Mouse (Mus musculus) liver, adult 2 months (tissue): Measurements from ENCODE around the gene Klhl22. TPM values are rescaled to one million over a fixed set of nuclear protein-coding genes. Genes with fewer than 3 reads are reported as not detected.
"Not testable (repeated sequence)": the region's sequence is repeated elsewhere in the genome, so short reads cannot be mapped to it uniquely, and the experiment has no call there.

Experiments used
- DNase-seq: peaks from one replicate; pipeline ENCODE4 v3.0.0-alpha.2; 2011; ENCODE audit warnings: low read depth, low spot score; ENCODE audit errors: extremely low read depth
- H3K27ac ChIP-seq: fragments of 200-500 bp; replicated peaks from 2 replicates; pipeline ENCODE4 v1.5.1; 2012; ENCODE audit warnings: low read depth, mild to moderate bottlenecking, control low read depth, inconsistent platforms, low read length; ENCODE audit not compliant: insufficient read depth
- H3K27me3 ChIP-seq: fragments of 200-500 bp; 2 replicates; pipeline ENCODE4 v1.6.1; 2012; ENCODE audit warnings: mild to moderate bottlenecking, moderate library complexity, low read length, inconsistent platforms; ENCODE audit not compliant: control insufficient read depth, insufficient read depth
- H3K36me3 ChIP-seq: fragments of 200-500 bp; 2 replicates; pipeline ENCODE4 v1.6.1; 2012; ENCODE audit warnings: low read length, inconsistent platforms; ENCODE audit not compliant: control insufficient read depth, insufficient read depth
- H3K4me1 ChIP-seq: fragments of 200-500 bp; 2 replicates; pipeline ENCODE4 v1.6.1; 2011; ENCODE audit warnings: low read length; ENCODE audit not compliant: control insufficient read depth, insufficient read depth
- H3K4me3 ChIP-seq: fragments of 200-500 bp; 2 replicates; pipeline ENCODE4 v1.5.1; 2011; ENCODE audit warnings: low read depth, mild to moderate bottlenecking, control low read depth, low read length, moderate library complexity; ENCODE audit not compliant: insufficient read depth
- H3K79me2 ChIP-seq: fragments of 200-500 bp; 2 replicates; pipeline ENCODE4 v1.6.1; 2012; ENCODE audit warnings: inconsistent platforms, mild to moderate bottlenecking, low read length, moderate library complexity; ENCODE audit not compliant: control insufficient read depth, insufficient read depth
- H3K9ac ChIP-seq: fragments of 200-500 bp; 2 replicates; pipeline ENCODE4 v1.6.1; 2012; ENCODE audit warnings: low read depth, mild to moderate bottlenecking, control low read depth, inconsistent platforms, low read length
- CTCF ChIP-seq: fragments of 200-500 bp; IDR thresholded peaks from 2 replicates; pipeline ENCODE4 v1.5.1; 2011; ENCODE audit warnings: low read depth, low read length, control low read depth
- POLR2A ChIP-seq: fragments of 200-500 bp; IDR thresholded peaks from 2 replicates; pipeline ENCODE4 v1.6.1; 2011; ENCODE audit warnings: low read length, control low read depth; ENCODE audit not compliant: insufficient read depth; ENCODE audit errors: extremely low read depth
- WGBS: fragments of 180-500 bp; shearing (Covaris S2); methylation state at CpG from one replicate; pipeline ENCODE4 v1.1.7; 2018; 5-methylcytosine and 5-hydroxymethylcytosine counted together
- polyA plus RNA-seq: library from polyadenylated mRNA; depleted of rRNA; stranded (reverse); fragments of >200 nt; gene quantifications from 2 replicates; pipeline ENCODE4 v1.2.3, GENCODE M21; 2012
- total RNA-seq: library from RNA; depleted of rRNA; stranded (reverse); fragments of >200 nt; gene quantifications from 2 replicates; pipeline ENCODE4 v1.2.3, GENCODE M21; 2014

The Klhl22 gene
- total and polyA plus RNA-seq, 2 experiments = 10.2 to 28.2 TPM

DNA sequence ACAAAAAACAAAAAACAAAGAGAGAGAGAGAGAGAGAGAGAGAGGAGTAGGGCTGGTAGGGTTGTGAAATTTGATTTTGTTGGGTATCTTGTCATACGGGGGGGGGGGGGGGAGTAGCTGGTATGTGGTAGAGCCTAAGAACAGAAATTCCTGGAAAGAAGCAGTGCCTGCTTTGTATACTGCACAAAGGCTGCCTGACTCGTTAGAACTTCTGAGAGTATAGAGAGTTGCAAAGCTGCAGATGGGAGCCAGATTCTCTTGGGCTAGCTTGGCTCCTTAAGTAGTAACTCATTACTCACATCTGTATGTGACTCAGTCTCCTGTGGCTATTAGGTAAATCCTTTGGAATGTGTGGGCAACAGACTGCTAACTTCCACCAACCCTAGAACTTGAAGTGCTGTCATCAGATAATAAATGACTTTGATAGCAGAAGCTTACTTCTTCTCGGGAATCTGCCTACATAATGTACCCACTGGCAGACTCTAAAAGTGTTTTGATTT lies 26.5 kb upstream of the Klhl22 start, which contains the start of gene Med15:
Gene Med15 (minus strand): TSS at position 51 of the 500 bp plus-strand sequence.
- WGBS = 63% methylated on average over 3 of the region's 3 CpGs
- H3K27me3 ChIP-seq = 0 out of 2 replicates have a peak, but pooled peaks cover 3% of the 10 kb centered on the region
- H3K79me2 ChIP-seq = no peaks in the 10 kb centered on the region
- H3K9ac ChIP-seq = no peak within 1 kb of the TSS
- DNase-seq = no peak
- no peaks in the 10 kb centered on the region for H3K36me3 ChIP-seq
- H3K27ac ChIP-seq = no peak within 1 kb of the TSS
- H3K4me3 ChIP-seq = no peak within 1 kb of the TSS
- TF ChIP-seq POLR2A (no peak), CTCF (no peak)
- no peaks in the 10 kb centered on the region for H3K4me1 ChIP-seq

DNA sequence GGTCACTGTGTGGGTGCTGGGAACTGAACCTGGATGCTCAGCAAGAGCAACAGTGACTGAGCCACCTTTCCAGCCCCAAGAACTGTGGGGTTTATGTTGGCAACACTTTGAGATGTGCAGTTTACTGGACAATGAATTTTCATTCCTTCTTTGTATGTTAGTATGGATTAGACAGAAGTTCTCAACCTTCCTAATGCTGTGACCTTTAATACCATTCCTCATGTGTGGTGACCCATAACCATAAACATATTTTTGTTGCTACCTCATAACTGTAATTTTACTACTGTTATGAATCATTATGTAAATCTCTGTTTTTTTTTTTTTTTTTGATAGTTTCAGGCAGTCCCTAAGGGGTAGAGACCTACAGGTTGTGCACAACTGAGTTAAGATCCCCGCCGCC lies 25.8 kb upstream of the Klhl22 start:
- Histone ChIP-seq H3K4me3 (no peak overlapping the region), H3K4me1 (no peaks in the 10 kb centered on the region), H3K9ac (no peak overlapping the region), H3K27ac (no peak overlapping the region), H3K79me2 (no peaks in the 10 kb centered on the region), H3K36me3 (no peaks in the 10 kb centered on the region), H3K27me3 (0 out of 2 replicates have a peak, but pooled peaks cover 3% of the 10 kb centered on the region)
- DNase-seq = no peak
- 75% methylated on average over 2 of the region's 2 CpGs for WGBS
- TF ChIP-seq CTCF = no peak

DNA sequence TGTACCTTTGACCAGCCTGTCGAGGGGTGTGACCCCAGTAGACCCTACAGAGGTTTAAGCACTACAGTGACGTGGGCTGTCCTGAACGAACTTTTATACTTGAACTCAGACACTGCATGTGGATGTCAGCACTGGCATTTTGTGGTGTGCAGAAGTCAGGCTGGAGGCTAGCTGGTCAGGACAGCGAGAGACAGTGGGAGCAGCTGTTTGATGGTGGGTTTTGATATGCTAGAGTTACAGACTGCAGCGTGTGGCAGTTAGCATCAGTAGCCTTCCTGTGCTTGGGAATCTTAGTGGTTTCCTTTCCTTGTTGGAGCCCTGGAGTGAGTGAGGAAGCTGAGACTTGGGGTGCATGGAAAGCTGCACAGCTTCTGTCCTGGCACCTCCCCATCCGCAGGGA lies 24.5 kb upstream of the Klhl22 start:
- WGBS = 86% methylated on average over 6 of the region's 6 CpGs
- not testable (repeated sequence) for H3K9ac ChIP-seq, H3K79me2 ChIP-seq, H3K4me1 ChIP-seq, DNase-seq, H3K27me3 ChIP-seq, H3K36me3 ChIP-seq, H3K4me3 ChIP-seq, H3K27ac ChIP-seq

DNA sequence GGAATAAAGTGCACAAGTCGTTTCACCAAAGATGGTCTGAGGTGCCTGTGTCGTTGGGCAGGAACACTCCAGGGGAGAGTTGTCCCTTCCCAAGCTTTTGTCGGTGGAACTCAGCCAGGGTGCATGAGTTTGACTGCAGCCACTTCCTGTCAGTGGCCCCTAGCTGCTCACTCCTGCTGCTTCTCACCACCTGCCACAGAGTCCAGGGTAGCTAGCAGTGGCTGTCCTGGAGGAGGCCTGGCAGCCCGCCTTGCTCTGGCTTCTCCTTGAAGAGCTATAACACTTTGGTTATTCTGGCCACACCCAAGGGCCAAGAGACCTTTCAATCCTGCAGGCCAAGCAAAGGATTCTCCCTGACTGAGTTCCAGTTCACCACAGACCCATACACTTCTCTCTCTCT lies 23.3 kb upstream of the Klhl22 start:
- 0 out of 2 replicates have a peak, but pooled peaks cover 3% of the 10 kb centered on the region for H3K27me3 ChIP-seq
- H3K79me2 ChIP-seq = no peaks in the 10 kb centered on the region
- H3K4me1 ChIP-seq = no peaks in the 10 kb centered on the region
- WGBS = 69% methylated on average over 4 of the region's 4 CpGs
- H3K27ac ChIP-seq = no peak overlapping the region
- DNase-seq = no peak
- no peak for TF ChIP-seq CTCF
- no peak for TF ChIP-seq POLR2A
- H3K4me3 ChIP-seq = no peak overlapping the region
- no peaks in the 10 kb centered on the region for H3K36me3 ChIP-seq
- H3K9ac ChIP-seq = no peak overlapping the region

DNA sequence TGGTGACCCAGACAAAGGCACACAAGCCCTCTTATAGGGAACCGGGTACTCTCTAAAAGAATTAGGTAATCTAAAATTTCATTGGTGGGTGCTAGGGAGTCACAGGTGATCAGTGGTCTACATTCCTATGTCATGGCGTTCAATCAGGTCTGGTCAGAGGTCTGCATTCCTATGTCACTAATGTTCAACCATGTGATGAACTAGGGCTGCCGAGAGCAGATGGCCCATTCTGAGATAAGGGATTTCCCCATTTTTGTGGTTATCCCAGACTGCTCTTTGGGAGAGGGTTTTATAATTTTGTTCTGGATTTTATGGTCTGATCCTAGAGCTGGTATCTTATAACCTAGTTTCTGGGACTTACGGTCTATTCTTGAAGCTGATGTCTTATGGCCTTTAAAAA lies 19.3 kb upstream of the Klhl22 start:
- Histone ChIP-seq H3K9ac (no peak overlapping the region), H3K27me3 (no peaks in the 10 kb centered on the region), H3K4me1 (no peaks in the 10 kb centered on the region), H3K36me3 (no peaks in the 10 kb centered on the region), H3K79me2 (no peaks in the 10 kb centered on the region), H3K27ac (no peak overlapping the region), H3K4me3 (no peak overlapping the region)
- no peak for TF ChIP-seq CTCF
- TF ChIP-seq POLR2A = no peak
- 81% methylated on average over 4 of the region's 4 CpGs for WGBS
- DNase-seq = no peak

DNA sequence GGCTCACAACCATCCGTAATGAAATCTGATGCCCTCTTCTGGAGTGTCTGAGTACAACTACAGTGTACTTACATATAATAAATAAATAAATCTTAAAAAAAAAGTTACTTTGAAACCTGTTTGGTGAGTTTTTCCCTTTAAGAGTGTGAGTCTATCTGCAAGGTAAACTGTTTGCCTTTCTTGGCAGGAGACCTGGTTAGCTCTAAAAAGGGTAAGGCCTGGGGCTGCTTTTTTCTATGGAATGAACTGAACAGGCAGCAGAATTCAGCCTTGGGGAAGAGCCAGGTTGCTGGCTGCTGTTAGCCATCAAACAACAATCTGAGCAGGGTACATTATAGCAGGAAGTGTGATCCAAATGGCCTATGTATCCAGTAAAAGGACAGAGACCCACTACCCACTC lies 16.6 kb upstream of the Klhl22 start:
- no peak for TF ChIP-seq CTCF
- TF ChIP-seq POLR2A = no peak
- DNase-seq = no peak
- WGBS = 88% methylated on average over 1 of the region's 1 CpGs
- Histone ChIP-seq H3K27me3 (no peaks in the 10 kb centered on the region), H3K79me2 (no peaks in the 10 kb centered on the region), H3K36me3 (no peaks in the 10 kb centered on the region), H3K4me3 (no peak overlapping the region), H3K27ac (no peak overlapping the region), H3K4me1 (no peaks in the 10 kb centered on the region), H3K9ac (no peak overlapping the region)
